Mouse (Mus musculus) E14TG2a.4 (cell line): ENCODE measurements around the gene Usp50.

ENCODE experiments used
- CTCF ChIP-seq: conservative IDR thresholded peaks from 2 replicates; pipeline ENCODE4 v1.5.1; 2014; ENCODE audit warnings: low read length
- NANOG ChIP-seq: IDR thresholded peaks from 2 replicates; pipeline ENCODE4 v1.6.1; 2014; ENCODE audit warnings: borderline replicate concordance, low read length, mixed read lengths
- POU5F1 ChIP-seq: IDR thresholded peaks from 2 replicates; pipeline ENCODE4 v1.6.1; 2014; ENCODE audit warnings: low read length, borderline replicate concordance

DNA sequence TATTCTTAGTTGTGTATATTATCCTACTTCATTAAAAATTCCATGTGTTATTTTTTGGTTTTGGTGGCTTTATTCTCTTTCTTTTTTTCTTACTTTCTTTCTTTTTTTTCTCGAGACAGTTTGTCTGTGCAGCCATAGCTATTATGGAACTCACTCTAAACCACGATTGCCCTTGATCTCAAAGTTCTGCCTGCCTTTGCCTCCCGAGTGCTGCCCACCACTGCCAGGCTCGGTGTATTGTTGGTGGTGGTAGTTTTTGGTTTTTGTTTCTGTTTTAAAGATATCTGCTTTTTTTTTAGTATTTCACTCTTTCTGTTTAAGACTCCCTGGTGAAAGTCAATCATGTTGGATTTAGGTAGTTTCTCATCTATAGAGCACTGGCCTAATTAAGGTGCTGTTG, 74.9 kb downstream of the Usp50 start:
- TF ChIP-seq CTCF (no peak), POU5F1 (no peak), NANOG (no peak)
